Mouse (Mus musculus) cerebellum, adult 2 months (tissue): Measurements from ENCODE around the gene Ccdc127.

Experiments
- CTCF ChIP-seq: fragments of 200-500 bp; IDR thresholded peaks from 2 replicates; pipeline ENCODE4 v1.5.1; 2011; ENCODE audit warnings: low read depth, mild to moderate bottlenecking, control low read depth, low read length, moderate library complexity, borderline replicate concordance; ENCODE audit not compliant: insufficient read depth
- POLR2A ChIP-seq: fragments of 200-500 bp; IDR thresholded peaks from 2 replicates; pipeline ENCODE4 v1.6.1; 2011; ENCODE audit warnings: low read length, control low read depth, borderline replicate concordance; ENCODE audit not compliant: insufficient read depth

- TF ChIP-seq CTCF (no peak), POLR2A (no peak)
Measured at GRCm38 (mm10) chr13:74399298-74399839, 49.3 kb downstream of the Ccdc127 start, which contains the start of gene Ftl1-ps1.
